8 mouse cellular contexts compared by ENCODE assay signal in genomic region chr4:119421921-119422293, GRCm38 (mm10). TPM values are rescaled to one million over a fixed set of nuclear protein-coding genes. Genes with fewer than 3 reads are reported as not detected.
DNase-seq lines count a peak whose midpoint lies in the region; ATAC-seq and TF ChIP-seq lines count a peak whose summit lies in the region.

No protein-coding gene starts in this region.

- H3K9me3 ChIP-seq in forebrain, embryonic 11.5 days (ENCODE audit: control insufficient read depth, low read length) = no peaks in the 10 kb centered on the region
- no peaks in the 10 kb centered on the region for H3K9me3 ChIP-seq in intestine, postnatal 0 days (ENCODE audit: control insufficient read depth)
- H3K9me3 ChIP-seq in midbrain, embryonic 16.5 days (replicated peaks; ENCODE audit: control insufficient read depth, low read length, poor library complexity, severe bottlenecking) = no peaks in the 10 kb centered on the region

- POLR2A ChIA-PET in Patski (lab: Charles Lee) = no interaction called here

- no peak for TF ChIP-seq CTCF in Patski (IDR thresholded peaks at IDR 0.05)
- no peak for TF ChIP-seq CTCF in intestine, postnatal 0 days (IDR thresholded peaks at IDR 0.05; ENCODE audit: low read depth)

- under 1% methylated on average over 31 of the region's 31 CpGs for WGBS in forebrain, embryonic 11.5 days
- WGBS in intestine, postnatal 0 days = under 1% methylated on average over 30 of the region's 31 CpGs
- WGBS in midbrain, embryonic 16.5 days = under 1% methylated on average over 30 of the region's 31 CpGs

- H3K9ac ChIP-seq in forebrain, embryonic 11.5 days (ENCODE audit: low read length) = peak overlapping the region; percentile 80
- H3K9ac ChIP-seq in intestine, postnatal 0 days (ENCODE audit: low read depth, low read length) = peak overlapping the region; percentile 85
- peak overlapping the region; percentile 84 for H3K9ac ChIP-seq in midbrain, embryonic 16.5 days (ENCODE audit: low read depth, low read length)

- no peaks in the 10 kb centered on the region for H3K27me3 ChIP-seq in Patski
- H3K27me3 ChIP-seq in forebrain, embryonic 11.5 days (ENCODE audit: control insufficient read depth, insufficient read depth, low read length) = no peaks in the 10 kb centered on the region
- no peaks in the 10 kb centered on the region for H3K27me3 ChIP-seq in intestine, postnatal 0 days (replicated peaks; ENCODE audit: control insufficient read depth, insufficient read depth, low read length)
- H3K27me3 ChIP-seq in midbrain, embryonic 16.5 days (ENCODE audit: control insufficient read depth, insufficient read depth, low read depth, low read length) = no peaks in the 10 kb centered on the region

- CTCF ChIA-PET in Patski (lab: Charles Lee) = no interaction called here

- in situ Hi-C loops in Patski (cut with MboI; ENCODE audit: low pct_unique_long_range_greater_than_20kb) = loop anchor here (10.0 kb wide), 1 partner anchor 243 kb away; no protein-coding TSS in a partner anchor

- H3K4me3 ChIP-seq in forebrain, embryonic 11.5 days (ENCODE audit: low read depth, low read length) = peak overlapping the region; percentile 59
- peak overlapping the region; percentile 71 for H3K4me3 ChIP-seq in intestine, postnatal 0 days (ENCODE audit: low read depth, low read length)
- H3K4me3 ChIP-seq in midbrain, embryonic 16.5 days (ENCODE audit: low read depth, low read length) = peak overlapping the region; percentile 62

- DNase-seq in kidney, postnatal 36 days = peak; percentile 21 to 50
- DNase-seq in kidney, postnatal 14 days = no peak
- DNase-seq in Patski (ENCODE audit: low read depth, low spot score) = no peak
- no peak for DNase-seq in forebrain, embryonic 11.5 days (ENCODE audit: low spot score)
- DNase-seq in thymus, postnatal 14 days = no peak
- no peak for DNase-seq in cerebellum, adult 11 months

- H3K4me1 ChIP-seq in forebrain, embryonic 11.5 days (replicated peaks; ENCODE audit: control insufficient read depth, insufficient read depth, low read length) = peaks cover 8% of the 10 kb centered on the region; the same call in 1 of the 2 replicates
- H3K4me1 ChIP-seq in intestine, postnatal 0 days (replicated peaks; ENCODE audit: control insufficient read depth, insufficient read depth, low read length) = peaks cover 4% of the 10 kb centered on the region
- peaks cover 10% of the 10 kb centered on the region for H3K4me1 ChIP-seq in midbrain, embryonic 16.5 days (ENCODE audit: control insufficient read depth, insufficient read depth, low read length)

- ATAC-seq in Patski = peak; percentile 32
- ATAC-seq in forebrain, embryonic 11.5 days (replicated peaks; ENCODE audit: low FRiP score) = peak; percentile 48
- ATAC-seq in intestine, postnatal 0 days = peak; percentile 35
- ATAC-seq in midbrain, embryonic 16.5 days = peak; percentile 72

- H3K4me2 ChIP-seq in forebrain, embryonic 11.5 days (ENCODE audit: low read depth, low read length, severe bottlenecking) = peak overlapping the region; percentile 86
- peak overlapping the region; percentile 87 for H3K4me2 ChIP-seq in intestine, postnatal 0 days (replicated peaks; ENCODE audit: low read depth)
- peak overlapping the region; percentile 89 for H3K4me2 ChIP-seq in midbrain, embryonic 16.5 days (ENCODE audit: low read length)

- H3K27ac ChIP-seq in forebrain, embryonic 11.5 days (ENCODE audit: low read depth, low read length) = 0 out of 2 replicates have a peak overlapping the region, but pooled peaks have one; percentile 62
- H3K27ac ChIP-seq in intestine, postnatal 0 days (ENCODE audit: low read depth, low read length) = peak overlapping the region; percentile 65
- H3K27ac ChIP-seq in midbrain, embryonic 16.5 days (ENCODE audit: low read length) = peak overlapping the region; percentile 92

- no peaks in the 10 kb centered on the region for H3K36me3 ChIP-seq in forebrain, embryonic 11.5 days (ENCODE audit: control insufficient read depth, insufficient read depth, low read length)
- peaks cover 7% of the 10 kb centered on the region; the same call in 1 of the 2 replicates for H3K36me3 ChIP-seq in intestine, postnatal 0 days (ENCODE audit: control insufficient read depth, insufficient read depth)
- no peaks in the 10 kb centered on the region for H3K36me3 ChIP-seq in midbrain, embryonic 16.5 days (ENCODE audit: control insufficient read depth, insufficient read depth, low read length)

RNA-seq across cellular contexts. Expression of gene Ppcs, which starts 0.3 kb away (rescaled TPM):
- 11.3 TPM for polyA plus RNA-seq in Patski (2021)
- polyA plus RNA-seq in forebrain, embryonic 11.5 days (2014; fragmentation: Nextera tagmentation; extraction: Ambion mirVana) = 19.5 and 19.9 TPM in 2 replicates
- 83.9 and 92.5 TPM in 2 replicates for polyA plus RNA-seq in intestine, postnatal 0 days (2015; fragmentation: Nextera tagmentation; extraction: Ambion mirVana)
- 18.6 and 19.4 TPM in 2 replicates for polyA plus RNA-seq in midbrain, embryonic 16.5 days (2015; fragmentation: Nextera tagmentation; extraction: Ambion mirVana)

RNA-seq across cellular contexts. Expression of gene Zmynd12, which starts 0.7 kb away (rescaled TPM):
- 0.46 TPM for polyA plus RNA-seq in Patski (2021)
- not detected in 2 replicates for polyA plus RNA-seq in forebrain, embryonic 11.5 days (2014; fragmentation: Nextera tagmentation; extraction: Ambion mirVana)
- 0.52 and 0.59 TPM in 2 replicates for polyA plus RNA-seq in intestine, postnatal 0 days (2015; fragmentation: Nextera tagmentation; extraction: Ambion mirVana)
- 0.64 and 0.76 TPM in 2 replicates for polyA plus RNA-seq in midbrain, embryonic 16.5 days (2015; fragmentation: Nextera tagmentation; extraction: Ambion mirVana)

RNA-seq across cellular contexts. Expression of gene Ccdc30, which starts 6.6 kb away (rescaled TPM):
- 11.2 TPM for polyA plus RNA-seq in Patski (2021)
- 10.2 and 11.0 TPM in 2 replicates for polyA plus RNA-seq in forebrain, embryonic 11.5 days (2014; fragmentation: Nextera tagmentation; extraction: Ambion mirVana)
- 0.64 and 1.3 TPM in 2 replicates for polyA plus RNA-seq in intestine, postnatal 0 days (2015; fragmentation: Nextera tagmentation; extraction: Ambion mirVana)
- 22.8 and 27.1 TPM in 2 replicates for polyA plus RNA-seq in midbrain, embryonic 16.5 days (2015; fragmentation: Nextera tagmentation; extraction: Ambion mirVana)

Comparison
In these comparisons a context has a peak if more than half of its experiments do, and no peak if none do; other contexts are left out.
1. DNase-seq: peak in kidney, postnatal 36 days (2 of 2); none in kidney, postnatal 14 days (single experiment), Patski (single experiment), forebrain, embryonic 11.5 days (single experiment), thymus, postnatal 14 days (single experiment) and cerebellum, adult 11 months (single experiment).
2. Peak in every context shown above with its lines, with median percentiles within 50 percentile points of each other: ATAC-seq, H3K27ac ChIP-seq, H3K4me2 ChIP-seq, H3K4me3 ChIP-seq and H3K9ac ChIP-seq.